Mouse (Mus musculus): ENCODE data around the gene Olfr551.
"Not testable (repeated sequence)": the region's sequence is repeated elsewhere in the genome, so short reads cannot be mapped to it uniquely, and the experiment has no call there.

Gene Olfr551

DNA sequence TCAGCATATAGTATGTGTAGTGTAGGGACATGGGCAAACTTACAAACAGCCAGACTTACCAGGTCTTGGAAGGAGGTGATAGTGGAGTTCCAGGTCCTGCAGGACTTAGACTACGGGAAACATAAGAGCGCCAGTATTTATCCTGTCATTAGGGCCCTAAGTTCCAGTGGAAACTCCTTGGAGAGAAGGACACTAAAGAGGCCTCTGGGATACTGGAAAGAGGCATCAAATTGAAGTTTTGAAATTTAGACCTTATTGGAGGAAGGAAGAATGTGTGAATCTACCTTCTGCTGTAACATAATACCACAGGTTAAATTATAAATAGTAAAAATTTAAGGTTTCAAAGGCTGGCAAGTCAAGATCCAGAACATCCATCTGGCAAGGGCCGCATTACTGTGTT lies at the start of gene Olfr551:
Gene Olfr551, minus strand, starts transcription at position 101 of the 400 bp plus-strand sequence.
- DNase-seq (ENCODE audit: low spot score in 2 of 2) = no peak

DNA sequence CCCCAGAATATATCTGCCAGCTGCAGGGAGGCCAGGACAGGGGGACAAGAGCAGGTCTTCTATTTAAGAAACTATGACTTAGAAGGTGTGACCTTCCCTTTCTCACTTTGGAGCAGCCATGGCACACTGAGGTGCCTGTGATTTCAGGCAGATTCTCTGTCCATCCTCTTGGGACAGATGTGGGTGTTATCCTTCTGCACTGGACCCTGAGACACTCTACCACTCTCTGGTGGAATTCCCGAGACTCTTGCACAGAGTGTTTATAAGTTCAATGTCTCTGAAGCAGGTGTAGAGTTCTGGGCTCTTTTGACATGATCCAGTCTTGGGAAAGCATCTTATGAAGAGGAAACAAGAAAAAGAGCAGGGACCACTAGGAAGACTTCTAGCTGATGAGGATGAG lies 46.4 kb upstream of the Olfr551 start, which contains the start of gene Olfr554:
Gene Olfr554, plus strand, starts transcription at position 301 of the 400 bp plus-strand sequence.
- DNase-seq (ENCODE audit: low spot score in 2 of 2) = no peak

DNA sequence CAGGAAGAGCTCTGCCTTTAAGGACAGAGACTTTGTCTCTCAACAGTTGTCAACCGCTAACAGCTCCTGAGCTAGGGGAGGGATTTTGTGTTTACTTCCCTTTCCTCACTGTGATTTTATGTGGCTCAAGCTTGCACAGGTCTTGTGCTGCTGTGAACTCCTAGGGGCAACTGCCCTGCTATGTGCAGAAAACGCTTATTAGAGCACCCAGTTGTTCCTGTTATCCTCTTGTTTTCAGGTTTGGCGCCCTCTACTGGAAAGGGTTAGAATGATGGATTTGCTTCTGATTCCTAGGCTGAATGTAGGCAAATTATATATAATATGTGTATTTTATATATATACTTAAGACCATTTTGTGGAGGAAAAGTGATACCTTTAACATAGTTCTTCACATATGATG lies 45.0 kb upstream of the Olfr551 start:
- DNase-seq (ENCODE audit: low spot score in 2 of 2) = peak; percentile 22 to 50

DNA sequence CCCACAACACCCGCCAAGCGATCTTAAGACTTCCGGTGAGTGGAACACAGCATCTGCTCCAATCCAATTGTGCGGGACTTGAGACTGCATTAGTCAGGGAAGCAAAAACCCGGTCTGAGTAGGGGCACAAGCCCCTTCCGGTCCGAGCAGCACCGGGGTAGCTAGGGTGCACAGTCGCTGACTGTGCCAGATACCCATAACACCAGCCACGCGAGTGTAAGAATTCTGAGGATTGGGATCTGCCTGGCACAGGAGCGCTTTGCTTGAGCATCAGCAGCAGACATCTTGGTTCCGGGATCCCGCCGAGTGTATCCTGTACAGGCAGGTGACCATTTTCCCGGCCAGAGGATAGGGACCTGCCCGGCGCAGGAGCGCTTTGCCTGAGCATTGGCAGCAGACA lies 28.7 kb upstream of the Olfr551 start:
- not testable (repeated sequence) for DNase-seq (ENCODE audit: low spot score in 2 of 2)

DNA sequence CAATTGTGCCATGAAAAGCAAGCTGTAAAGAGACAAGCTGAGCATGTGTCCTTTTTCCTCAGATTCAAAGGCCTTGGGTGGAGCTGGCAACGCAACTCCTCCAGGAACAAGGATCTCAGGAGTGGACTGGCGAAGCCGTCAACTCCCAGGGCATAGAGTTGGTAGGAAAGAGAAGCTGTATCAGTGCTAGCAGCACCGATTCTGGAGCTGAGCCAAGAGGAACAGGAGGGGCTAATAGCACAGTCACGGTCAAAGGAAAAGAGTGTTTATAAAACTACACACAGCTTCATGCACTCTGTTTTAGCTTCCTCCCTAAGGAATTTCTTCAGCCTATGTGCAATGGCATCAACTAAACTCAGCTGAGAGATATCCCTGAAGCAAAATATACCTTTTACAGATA lies 27.9 kb upstream of the Olfr551 start:
- no peak for DNase-seq (ENCODE audit: low spot score in 2 of 2)

DNA sequence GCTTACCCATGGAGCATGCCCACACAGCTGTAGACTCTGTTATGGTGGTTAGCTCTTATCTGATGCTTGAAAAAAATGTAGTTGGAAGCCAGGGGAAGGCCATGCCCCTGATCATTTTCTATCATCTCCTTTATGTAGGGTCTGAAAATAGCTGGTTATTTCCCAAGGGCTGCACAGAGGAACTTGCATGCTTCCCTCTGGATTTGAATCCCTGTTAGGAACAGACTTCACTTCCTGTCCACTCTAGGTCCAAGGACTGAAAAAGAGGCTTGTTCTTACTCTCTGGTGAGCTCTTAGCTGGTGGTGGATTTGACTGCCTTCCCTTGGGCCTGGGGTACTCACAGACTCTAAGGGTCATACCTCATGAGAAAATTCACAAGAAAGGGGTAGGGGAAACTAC lies 26.4 kb upstream of the Olfr551 start, which contains the start of gene Olfr553:
Gene Olfr553, minus strand, starts transcription at position 101 of the 400 bp plus-strand sequence.
- DNase-seq (ENCODE audit: low spot score in 2 of 2) = no peak

DNA sequence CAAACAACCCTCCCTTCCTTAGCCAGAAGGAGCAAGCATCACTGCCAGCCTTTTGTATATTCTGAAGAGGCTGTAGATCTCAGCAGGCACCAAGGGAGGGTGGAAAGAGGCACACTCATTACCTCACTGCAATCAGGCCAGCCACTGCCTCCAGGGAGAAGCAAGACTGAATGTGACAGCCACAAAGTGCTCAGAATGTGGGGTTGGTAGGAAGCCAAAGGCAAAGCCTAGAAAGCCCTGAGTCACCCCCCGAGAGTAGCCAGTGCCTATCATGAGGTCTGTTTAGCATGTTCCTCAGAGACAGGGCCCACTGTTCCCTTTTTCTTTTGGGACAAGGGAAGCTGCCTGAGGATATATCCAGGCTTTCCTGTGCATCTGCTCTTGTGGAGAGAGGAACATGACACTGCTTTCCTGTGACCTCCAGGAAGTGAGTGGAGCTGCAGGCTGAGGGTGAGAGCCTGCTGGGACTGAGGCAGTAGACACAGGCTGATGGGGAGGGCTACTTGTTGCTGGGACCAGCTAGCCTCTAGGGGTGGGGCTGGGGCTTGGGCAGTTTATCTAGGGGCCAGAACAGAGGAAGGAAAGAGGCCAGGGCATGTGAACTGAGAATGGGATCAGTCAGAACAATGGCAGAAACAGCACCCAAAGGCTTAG lies 5.8 kb upstream of the Olfr551 start, which contains the start of gene Olfr552:
Gene Olfr552, plus strand, starts transcription at position 393 of the 654 bp plus-strand sequence.
- DNase-seq (ENCODE audit: low spot score in 2 of 2) = no peak

DNA sequence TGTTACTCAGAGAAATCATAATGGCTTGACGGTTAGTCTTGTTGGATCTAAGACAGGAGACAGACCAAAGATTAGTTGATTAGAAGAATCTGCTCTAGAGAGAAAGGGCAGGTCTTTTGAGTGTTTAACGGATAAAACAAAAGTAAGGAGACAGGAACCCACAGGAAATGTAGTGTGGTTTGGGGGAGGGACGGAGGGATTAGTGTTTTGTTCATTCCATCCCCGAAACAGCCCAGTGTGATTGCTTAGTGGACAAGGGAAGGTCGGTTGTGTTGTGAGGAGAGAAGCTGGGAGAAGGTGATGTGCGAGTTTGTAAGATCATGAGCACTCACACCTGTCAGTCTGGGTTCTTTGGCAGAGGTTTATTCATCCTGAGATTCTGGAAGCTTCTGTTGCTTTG lies 15.7 kb downstream of the Olfr551 start:
- no peak for DNase-seq (ENCODE audit: low spot score in 2 of 2)

DNA sequence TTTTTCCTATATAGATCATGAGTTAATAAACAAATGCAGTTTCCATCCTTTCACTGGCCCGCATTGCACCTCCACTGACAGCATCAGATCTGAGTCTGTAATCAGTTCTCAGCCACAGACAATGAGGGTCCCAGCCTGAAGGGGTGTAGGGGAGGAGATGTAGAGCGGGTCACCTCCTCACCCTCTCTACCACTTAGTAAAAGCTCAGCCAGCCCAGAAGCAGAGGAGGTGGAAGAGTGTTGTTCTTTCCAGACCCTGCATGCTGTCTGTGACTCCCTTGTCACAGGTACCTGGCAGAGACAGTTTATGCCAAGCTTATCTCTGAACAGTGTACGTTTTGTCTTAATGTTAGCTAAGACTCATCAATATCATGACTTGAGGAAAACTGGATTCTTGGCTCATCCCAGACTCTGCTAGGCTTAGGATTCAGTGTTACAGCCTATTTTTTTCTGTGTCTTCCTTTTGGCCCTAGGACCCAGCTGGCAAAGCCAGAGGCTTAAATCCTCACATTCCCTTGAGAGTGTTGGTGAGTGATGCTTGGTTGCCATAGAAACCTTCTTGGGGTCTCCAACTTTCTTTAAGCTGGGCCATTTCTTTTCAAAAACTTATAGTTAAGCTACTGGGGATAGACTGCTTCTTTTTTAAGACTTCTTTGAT lies 18.4 kb downstream of the Olfr551 start:
- DNase-seq (ENCODE audit: low spot score in 2 of 2) = no peak

DNA sequence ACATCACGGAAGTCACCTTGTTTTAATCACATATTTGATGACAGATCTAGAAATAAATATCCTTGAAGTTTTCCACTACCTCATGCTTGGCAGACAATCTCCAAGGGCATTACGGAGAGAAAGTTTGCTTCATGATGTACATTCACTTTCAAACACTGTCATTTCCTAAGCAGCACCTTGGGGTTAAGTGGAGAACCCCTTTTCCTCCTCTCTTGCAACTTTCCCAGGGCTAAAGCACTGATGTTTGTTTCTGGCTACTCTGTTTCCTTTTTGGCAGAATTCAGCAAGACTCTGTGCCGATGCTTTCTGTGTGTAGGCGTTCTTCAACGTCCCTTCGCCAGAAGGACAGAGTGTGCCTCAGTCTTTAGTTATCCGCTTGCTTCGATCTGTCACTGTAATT lies 20.5 kb downstream of the Olfr551 start, which contains the start of gene Olfr550:
Gene Olfr550, plus strand, starts transcription at position 301 of the 400 bp plus-strand sequence.
- DNase-seq (ENCODE audit: low spot score in 2 of 2) = no peak

DNA sequence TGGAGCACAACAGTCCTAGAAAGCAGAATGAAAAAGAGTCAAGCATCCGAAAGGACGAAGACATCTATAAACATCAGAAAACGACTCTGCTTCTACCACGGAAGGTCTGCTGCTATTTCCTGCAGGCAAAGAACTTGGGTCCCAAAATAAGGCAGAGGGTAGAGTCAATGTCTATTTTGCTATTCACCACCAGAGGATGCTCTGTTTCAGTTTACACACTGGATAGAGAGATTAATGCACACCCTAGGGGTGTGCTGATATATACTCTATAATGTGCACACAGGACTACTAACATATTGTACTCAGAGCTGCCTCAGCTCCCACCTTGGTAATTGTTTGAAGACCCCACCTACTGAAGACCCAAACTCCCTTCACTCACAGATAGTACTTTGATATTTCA lies 25.5 kb downstream of the Olfr551 start:
- no peak for DNase-seq (ENCODE audit: low spot score in 2 of 2)

DNA sequence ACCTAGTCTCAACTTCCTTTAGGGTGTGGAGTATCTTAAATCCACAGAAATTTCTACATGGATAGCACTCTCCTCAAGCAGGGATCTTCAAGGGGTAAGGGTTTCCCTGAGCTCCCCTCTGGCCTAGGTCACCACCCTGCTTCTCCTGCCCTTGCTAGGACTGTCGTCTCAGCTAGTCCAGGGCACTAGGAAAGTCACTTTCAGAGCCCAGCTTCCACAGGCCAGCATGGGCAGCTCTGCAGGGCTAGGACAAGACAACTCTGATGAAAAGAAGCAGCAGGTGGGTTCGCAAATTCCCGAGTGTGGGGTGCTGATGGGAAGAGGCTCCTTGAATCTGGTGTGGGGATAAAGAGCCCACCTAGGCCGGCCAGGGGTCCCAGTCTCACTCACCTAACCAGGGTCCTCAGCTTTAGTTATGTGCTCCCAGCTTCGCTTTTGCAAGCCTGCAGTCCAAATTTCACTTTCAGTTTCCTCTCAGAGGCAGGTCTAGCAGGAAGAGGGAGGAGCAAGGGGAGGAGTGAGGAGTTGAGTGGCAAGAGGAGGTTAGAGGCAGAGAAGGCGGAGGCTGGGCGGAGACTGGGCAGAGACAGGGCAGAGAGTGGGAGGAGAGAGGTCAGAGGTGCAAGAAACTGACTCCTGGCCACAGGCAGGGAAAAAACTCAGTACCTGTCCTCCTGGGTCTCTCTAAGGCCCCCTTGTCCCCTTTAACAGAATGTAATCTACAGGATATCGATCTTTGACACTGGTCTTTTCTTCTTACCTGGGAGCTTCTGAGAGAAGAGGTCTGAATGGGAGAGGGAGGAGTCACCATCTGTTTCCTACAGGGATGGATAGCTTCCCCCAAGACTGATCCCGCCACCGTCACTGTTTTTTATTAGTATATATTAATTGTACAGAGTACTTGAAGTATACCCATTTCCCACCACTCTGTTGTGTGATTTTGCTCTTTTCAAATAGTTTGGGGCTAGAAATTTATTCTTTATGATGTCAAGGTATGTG lies 26.4 kb downstream of the Olfr551 start, which contains the start of gene Trim21:
Gene Trim21, minus strand, starts transcription at position 488 of the 999 bp plus-strand sequence.
- peak; percentile 95 for DNase-seq (ENCODE audit: low spot score in 2 of 2)

DNA sequence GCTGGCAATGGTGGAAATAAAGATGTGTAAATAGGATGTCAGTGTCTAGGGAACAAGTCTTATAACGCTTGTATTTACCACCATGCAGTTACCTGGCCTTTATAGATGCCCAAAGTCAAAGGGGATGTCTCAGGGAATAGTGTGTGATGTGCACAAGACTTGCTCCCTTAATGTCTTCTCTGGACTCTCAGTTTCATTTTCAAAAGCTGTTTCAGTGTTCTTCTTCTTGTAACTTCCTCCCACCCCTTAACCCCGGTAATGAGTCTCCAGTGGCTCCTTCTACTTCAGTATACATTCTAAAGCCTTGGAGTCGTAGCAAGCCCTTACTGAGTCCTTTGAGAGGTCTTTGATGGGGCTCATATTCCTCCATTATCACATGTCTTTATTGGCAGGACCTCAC lies 38.4 kb downstream of the Olfr551 start:
- DNase-seq (ENCODE audit: low spot score in 2 of 2) = no peak

DNA sequence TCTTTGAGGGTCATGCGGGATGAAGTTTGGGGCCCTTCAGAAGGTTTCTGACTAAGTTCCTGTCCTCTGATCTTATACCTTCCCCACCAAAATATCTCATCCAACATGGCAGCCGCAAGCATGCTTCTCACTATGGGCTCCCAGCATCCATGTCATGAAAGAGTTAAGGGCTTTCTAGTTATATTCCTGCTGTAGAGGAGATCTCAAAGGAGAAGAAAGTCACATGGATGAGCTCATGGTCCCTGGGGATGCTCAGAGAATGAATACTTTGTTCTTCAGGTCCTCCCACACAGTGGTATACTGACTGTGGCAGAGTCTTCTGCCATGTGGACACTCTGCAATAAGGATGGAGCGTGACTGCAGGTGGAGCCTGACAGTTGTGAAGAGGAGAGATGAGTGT lies 42.1 kb downstream of the Olfr551 start, which contains the start of gene Olfr549:
Gene Olfr549, plus strand, starts transcription at position 301 of the 400 bp plus-strand sequence.
- DNase-seq (ENCODE audit: low spot score in 2 of 2) = no peak

DNA sequence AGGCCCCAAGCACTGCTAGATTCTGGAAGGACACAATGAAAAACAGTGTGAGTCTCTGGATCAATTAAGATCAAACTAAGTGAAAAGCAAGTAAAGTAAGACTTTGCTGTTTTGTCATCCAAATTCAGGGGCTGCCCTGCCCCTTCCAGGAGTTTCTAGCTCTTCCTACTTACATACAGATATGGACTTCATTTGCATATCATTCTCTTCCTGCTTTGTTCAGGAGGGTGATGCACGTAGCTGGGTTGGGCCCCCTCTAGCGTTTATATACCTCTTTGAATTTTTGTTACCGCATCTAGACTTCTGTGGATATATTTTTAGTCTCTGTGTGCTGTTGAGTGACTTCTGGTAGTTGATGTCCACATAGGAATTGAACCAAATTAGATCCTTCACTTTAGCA lies 50.4 kb downstream of the Olfr551 start:
- DNase-seq (ENCODE audit: low spot score in 2 of 2) = no peak

DNA sequence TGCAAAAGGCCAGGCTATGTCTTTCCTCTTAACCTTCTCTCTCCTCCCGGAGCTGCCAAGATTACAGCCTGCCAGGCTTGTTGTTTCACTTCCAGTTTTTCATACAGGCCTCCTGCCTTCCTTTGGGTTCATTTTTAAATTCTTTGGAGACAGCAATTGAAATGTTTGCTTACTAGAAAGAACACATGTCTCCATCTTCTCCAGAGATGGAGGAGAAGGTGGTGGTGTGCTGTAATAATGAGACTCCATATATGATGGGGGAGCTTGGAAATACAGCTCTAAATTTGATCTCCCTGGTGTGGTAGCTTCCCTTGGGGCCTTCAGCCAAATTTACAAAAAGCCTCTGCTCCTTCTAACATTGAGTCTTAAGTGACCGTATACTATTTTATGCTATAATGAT lies 51.1 kb downstream of the Olfr551 start, which contains the start of gene Olfr548-ps1:
Gene Olfr548-ps1, plus strand, starts transcription at position 301 of the 400 bp plus-strand sequence.
- DNase-seq (ENCODE audit: low spot score in 2 of 2) = no peak

DNA sequence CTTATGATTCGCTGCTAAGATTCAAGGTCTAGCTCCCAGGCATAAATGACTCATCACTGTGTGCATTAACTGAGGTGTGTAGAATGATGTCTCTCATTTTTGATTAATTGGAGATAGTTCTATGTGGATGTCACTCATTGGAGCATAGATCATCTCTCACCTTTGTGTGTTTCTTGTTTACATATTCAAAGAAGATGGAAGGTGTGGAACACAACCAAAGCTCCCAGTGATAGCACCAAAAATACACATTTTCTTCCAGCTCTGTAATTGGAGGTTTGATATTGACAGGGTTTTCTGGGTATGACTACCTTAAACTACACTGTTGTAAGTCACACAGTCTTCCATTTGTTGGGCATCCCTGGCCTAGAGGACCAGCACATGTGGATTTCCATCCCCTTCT lies 57.2 kb downstream of the Olfr551 start, which contains the start of gene Olfr547:
Gene Olfr547, plus strand, starts transcription at position 301 of the 400 bp plus-strand sequence.
- DNase-seq (ENCODE audit: low spot score in 2 of 2) = no peak

Measured in spleen, postnatal 36 days (tissue).